Mouse (Mus musculus): Measurements from ENCODE around the gene Tmem178b.

Tmem178b gene

GRCm38 (mm10) chr6:40091250-40091651, 218.2 kb downstream of the Tmem178b start:
- no peak for DNase-seq (ENCODE audit: low spot score)

DNA sequence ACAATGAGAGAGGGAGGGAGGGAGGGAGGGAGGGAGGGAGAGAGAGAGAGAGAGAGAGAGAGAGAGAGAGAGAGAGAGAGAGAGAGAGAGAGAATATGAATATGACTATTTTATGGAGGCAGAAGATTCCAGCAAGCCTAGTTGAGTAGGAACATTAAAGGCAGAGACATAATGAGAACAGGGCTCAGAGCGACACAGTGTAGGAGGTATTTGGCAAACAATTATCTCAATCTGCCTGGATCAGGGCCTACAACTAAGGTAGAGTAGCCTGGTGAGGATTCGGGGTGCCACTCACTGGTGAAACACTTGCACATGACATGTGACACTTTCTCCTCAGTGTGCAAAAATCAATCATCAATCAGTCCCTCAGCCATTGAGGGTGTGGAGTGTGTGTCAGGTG, 225.4 kb downstream of the Tmem178b start:
- DNase-seq (ENCODE audit: low spot score) = no peak

- DNase-seq (ENCODE audit: low spot score) = no peak
These were observed 228.7 kb downstream of the Tmem178b start for GRCm38 (mm10) chr6:40101785-40102184.

DNA sequence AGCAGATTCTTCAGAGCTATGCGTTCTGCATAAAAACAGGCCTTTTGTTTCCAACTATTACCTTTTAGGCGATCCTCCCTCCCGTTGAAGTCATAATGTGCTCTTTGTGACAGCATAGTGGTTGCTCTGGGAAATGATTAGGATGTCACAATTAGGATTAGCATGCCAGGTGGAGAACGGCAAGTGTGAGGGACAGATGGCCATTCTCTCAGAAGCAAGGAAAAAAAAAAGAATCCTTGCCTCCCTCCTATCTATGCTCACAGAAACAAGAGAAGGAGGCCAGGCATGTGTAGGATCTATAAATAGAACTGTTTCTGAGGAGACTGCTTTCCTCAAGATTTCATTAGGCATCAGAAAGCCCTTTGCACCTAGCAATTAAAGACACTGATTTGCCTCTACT, 229.8 kb downstream of the Tmem178b start:
- DNase-seq (ENCODE audit: low spot score) = no peak

DNA sequence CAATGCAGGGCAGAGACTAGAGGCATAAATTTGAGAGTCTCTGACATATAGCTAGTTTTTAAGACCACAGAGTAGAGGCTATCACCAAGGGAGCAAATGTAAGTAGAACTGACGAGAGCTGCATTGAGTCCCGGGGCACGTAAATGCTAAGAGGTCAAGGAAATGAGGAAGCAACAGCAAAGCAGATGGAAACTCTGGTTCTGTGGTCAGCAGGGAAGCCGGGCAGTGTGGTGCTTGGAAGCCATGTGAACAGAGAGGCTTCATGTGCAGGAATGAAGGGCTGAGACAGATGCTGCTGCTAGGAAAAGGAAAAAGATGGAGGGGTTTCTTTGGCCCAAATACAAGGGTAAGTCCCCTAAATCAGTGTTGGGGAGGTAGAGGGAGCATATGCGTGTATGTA, 237.0 kb downstream of the Tmem178b start:
- DNase-seq (ENCODE audit: low spot score) = no peak

DNA sequence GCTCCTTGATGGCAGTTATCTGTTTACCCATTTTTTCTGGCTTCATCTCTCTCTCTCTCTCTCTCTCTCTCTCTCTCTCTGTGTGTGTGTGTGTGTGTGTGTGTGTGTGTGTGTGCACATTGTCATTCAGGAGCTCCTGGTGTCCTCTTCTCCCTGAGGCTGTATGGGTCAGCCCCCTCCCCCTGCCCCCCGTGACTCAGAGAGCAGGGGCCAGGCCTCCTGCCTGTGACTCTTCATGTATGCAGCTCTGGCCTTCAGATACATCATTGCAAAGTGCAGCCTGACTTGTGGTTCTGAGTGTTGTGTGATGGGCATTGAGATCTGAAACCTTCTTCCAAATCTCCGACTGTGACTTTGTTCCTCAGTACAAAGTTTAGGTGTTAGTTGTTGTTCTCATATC, 237.7 kb downstream of the Tmem178b start:
- DNase-seq (ENCODE audit: low spot score) = no peak

DNA sequence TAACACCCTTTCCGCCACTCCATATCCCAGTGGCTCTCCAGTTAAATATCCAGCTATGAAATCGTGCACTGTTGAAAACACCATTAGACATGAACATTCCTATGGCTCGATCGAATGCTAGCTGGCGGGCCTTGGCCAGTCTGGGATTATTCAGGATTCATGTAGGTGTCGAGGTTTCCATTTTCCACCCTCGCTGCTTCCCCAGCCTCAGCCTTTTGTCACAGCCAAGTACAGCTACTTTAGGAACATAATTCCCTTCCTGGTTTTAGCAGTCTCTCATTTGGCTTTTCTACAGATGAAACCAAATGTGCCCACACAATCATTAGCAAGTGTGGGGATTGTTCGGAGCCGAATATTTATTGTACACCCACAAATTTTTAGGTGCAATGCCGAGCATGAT, 239.4 kb downstream of the Tmem178b start:
- DNase-seq (ENCODE audit: low spot score) = no peak

DNA sequence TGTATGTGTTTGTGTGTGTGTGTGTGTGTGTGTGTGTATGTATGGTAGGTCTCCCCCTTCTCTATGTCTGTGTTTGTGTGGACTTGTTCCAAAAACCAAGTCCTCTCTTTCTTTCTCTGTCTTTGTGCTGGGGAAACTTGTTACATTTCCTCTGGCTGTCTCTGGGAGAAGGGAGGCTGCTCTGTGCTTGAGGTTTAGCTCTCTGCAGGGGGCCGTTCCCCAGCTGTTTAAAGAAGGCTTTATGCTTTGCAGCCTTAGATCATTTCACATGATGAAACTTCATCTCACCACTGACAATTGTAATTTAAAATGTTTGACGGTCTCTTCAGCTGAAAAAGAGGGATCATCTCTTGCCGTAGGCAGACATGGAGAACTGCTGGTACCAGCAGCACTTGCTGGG, 243.2 kb downstream of the Tmem178b start:
- no peak for DNase-seq (ENCODE audit: low spot score)

DNA sequence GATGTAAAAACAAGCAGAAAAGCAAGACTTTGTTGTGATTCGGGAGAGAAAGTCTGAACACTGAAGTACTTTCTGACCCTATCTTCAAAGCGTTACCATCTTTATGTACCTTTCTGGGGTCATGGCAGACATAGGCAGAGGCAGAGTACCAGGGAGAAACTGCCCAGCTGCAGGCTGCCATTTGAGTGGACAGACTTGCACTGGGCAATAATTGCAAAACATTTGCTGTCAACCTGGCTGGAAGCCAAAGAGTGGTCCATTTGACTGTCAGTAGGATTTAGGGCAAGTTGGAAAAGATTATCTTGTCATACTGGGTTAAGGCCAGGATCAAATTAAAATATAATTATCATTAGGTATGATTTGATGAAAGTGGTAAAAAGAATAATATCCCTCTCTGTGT, 247.1 kb downstream of the Tmem178b start:
- no peak for DNase-seq (ENCODE audit: low spot score)

- no peak for DNase-seq (ENCODE audit: low spot score)
These were observed 248.4 kb downstream of the Tmem178b start for GRCm38 (mm10) chr6:40121494-40121893.

DNA sequence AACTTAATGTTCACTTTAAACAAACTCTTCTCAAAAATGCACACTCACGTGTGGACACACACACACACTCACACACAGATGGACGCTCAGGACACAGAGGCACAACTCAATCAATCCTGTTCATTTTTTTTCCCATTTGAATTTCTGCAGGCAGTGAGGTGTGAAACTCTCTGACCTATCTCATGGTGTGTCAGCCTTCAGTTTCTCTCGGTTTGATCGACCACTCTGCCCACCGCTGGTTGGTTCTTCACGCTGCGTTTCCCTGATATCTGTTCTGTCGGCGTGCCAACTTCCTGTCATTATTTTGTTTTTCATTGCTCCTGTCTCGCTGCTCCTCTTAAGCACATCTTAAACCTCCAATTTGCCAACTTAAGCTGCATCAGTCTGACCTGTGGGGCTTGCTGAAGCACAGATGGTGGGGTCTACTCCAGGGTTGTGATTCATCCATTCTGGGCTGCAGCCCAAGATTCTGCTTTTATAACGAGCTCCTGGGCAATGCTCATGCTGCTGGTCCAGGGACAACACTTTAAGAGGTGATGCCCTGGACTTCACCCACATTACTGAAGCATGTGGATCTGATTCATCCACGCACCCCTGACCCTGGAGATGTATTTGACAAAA, 250.1 kb downstream of the Tmem178b start:
- DNase-seq (ENCODE audit: low spot score) = no peak

GRCm38 (mm10) chr6:40123960-40124359, 250.9 kb downstream of the Tmem178b start:
- DNase-seq (ENCODE audit: low spot score) = no peak

DNA sequence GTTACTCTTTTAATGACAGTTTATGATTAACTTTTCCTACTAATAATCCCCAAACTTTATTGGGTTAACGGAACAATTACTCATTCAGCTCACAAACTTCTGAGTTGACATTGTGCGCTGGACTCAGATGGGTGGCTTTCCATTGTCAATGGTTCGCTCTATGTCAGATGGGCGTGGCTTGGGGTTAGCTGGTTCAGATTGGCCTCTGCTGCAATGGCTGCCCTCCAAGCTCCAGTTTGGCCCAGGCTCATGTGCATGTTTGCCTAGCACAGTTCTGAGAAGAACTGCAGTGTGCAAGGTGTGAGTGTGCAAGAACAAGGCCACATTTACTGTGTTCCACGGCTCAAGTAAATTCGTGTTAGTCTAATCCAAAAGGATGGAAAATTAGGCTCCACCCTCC, 255.6 kb downstream of the Tmem178b start:
- no peak for DNase-seq (ENCODE audit: low spot score)

- no peak for DNase-seq (ENCODE audit: low spot score)
These were observed 258.9 kb downstream of the Tmem178b start for GRCm38 (mm10) chr6:40131936-40132335.

DNA sequence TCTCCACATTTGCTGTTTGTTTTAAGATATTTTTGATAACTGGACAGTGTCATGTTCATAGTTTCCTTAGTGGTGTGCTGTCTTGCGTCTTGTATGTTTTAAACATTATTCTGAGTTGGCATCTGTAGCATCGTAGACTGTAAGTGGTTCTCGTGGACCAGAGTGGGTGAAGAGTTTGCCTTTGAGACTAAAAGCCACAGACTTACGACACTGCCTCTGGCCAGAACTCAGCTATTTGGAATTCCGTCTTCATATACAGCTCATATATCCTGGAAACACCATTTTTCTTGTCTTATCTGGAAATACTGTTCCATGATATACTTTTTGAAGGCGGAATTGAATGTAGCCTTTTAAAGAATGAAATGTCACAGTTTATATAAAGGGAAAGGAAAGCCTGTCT, 260.4 kb downstream of the Tmem178b start:
- DNase-seq (ENCODE audit: low spot score) = no peak

- DNase-seq (ENCODE audit: low spot score) = no peak
These were observed 262.6 kb downstream of the Tmem178b start for GRCm38 (mm10) chr6:40135716-40136115.

- DNase-seq (ENCODE audit: low spot score) = no peak
These were observed 264.3 kb downstream of the Tmem178b start for GRCm38 (mm10) chr6:40137346-40137745.

DNA sequence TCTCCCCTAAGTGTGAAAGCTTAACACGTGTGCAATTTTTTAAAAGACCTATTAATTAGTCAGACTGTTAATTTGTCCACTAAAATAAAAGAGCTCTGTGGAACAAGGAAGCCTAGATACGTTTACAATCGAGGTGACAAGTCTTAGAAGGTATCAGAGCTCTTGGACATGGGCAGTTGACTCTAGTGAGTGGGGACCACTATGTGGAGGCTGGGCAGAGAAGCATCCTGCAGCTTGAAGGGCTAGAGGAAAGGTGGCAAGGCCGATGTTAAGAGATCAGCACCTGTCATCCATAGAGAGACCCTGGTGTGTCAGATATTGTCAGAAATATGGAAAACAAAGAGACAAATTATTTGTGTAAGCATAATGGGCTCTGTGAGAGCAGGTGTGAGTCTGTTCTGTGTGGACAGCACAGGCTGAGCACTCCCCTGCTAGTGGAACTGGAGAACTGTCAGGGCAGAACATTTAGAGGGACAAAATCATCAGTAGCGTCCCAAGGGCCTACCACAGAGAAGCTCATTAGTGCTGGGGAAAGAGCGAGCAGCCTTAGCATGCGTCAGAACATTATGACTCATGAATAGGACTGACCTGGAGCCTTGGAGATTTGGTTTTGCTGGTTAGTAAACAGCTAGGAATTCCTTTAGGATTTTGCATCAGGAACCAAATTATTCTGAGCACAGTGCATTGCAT, 264.9 kb downstream of the Tmem178b start:
- DNase-seq (ENCODE audit: low spot score) = no peak

DNA sequence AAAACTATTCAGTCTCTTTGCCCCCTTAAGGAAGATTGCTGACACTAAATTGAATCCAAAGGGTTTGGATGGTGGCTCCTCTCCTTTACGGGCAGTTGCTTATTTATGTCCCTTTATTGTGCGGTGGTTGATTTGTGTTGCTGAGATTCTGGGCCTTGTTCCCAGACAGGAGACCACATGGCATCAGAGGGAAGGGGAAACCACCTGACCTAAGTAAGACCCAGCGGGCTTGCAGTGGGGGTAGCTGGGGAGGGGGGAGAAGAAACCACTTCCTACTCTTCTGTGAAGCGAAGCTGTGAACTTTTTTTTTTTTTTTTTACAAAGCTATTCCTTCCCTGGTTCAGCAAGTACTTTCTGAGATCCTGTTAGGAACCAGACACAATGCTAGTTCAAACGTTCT, 269.5 kb downstream of the Tmem178b start:
- no peak for DNase-seq (ENCODE audit: low spot score)

- no peak for DNase-seq (ENCODE audit: low spot score)
These were observed 271.3 kb downstream of the Tmem178b start for GRCm38 (mm10) chr6:40144371-40144770.

GRCm38 (mm10) chr6:40145601-40146000, 272.5 kb downstream of the Tmem178b start:
- no peak for DNase-seq (ENCODE audit: low spot score)

- DNase-seq (ENCODE audit: low spot score) = no peak
These were observed 279.2 kb downstream of the Tmem178b start for GRCm38 (mm10) chr6:40152241-40152640.

- no peak for DNase-seq (ENCODE audit: low spot score)
These were observed 288.3 kb downstream of the Tmem178b start for GRCm38 (mm10) chr6:40161381-40161780.

DNA sequence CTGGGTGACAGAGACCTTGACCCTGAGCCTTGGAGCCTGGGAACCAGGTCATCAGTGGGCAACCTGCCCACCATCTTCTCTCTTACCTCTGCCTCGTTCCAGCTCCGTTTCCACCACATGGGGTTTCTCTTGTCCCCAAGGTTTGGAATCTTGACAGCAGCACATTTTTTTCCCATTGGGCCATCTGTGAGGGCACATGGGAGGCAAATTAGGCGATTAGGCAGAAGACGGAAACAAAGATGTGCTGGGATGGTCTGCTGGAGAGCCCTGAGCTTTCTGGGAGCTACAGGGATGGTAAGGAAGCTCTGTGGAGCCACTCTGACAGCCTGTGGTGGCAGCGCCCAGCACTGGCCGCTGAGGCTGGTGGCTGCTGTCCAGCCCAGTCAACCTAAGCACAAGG, 300.5 kb downstream of the Tmem178b start:
- DNase-seq (ENCODE audit: low spot score) = no peak
